Mouse (Mus musculus) CH12.LX (cell line): Measurements from ENCODE around the gene Fam163b. TPM values are rescaled to one million over a fixed set of nuclear protein-coding genes. Genes with fewer than 3 reads are reported as not detected.

Source experiments
- DNase-seq: peaks from one replicate; pipeline ENCODE4 v3.0.0-alpha.2; 2013; ENCODE audit errors: extremely low read depth
- H3K27ac ChIP-seq: 2 replicates; pipeline ENCODE4 v1.5.1; 2012; ENCODE audit warnings: low read depth, mild to moderate bottlenecking, control low read depth, moderate library complexity; ENCODE audit not compliant: insufficient read depth
- H3K27me3 ChIP-seq: replicated peaks from 2 replicates; pipeline ENCODE3; 2012; ENCODE audit warnings: inconsistent platforms
- H3K36me3 ChIP-seq, 2 experiments: replicated peaks in 1 of 2; 2 replicates each; pipeline versions ENCODE3 to v1.6.1; 2012; ENCODE audit warnings: inconsistent platforms in 1 of 2, low read length in 1 of 2, mild to moderate bottlenecking in 1 of 2, mixed read lengths in 1 of 2, moderate library complexity in 1 of 2; ENCODE audit not compliant: control insufficient read depth in 1 of 2, insufficient read depth in 1 of 2
- H3K4me1 ChIP-seq, 2 experiments: 2 replicates each; pipeline ENCODE4 v1.6.1; 2012; ENCODE audit warnings: inconsistent platforms in 1 of 2, moderate library complexity in 1 of 2; ENCODE audit not compliant: insufficient read depth in 2 of 2, control insufficient read depth in 1 of 2
- H3K4me2 ChIP-seq: 2 replicates; pipeline ENCODE4 v1.6.1; 2012; ENCODE audit warnings: low read depth, mild to moderate bottlenecking, control low read depth; ENCODE audit not compliant: poor library complexity, insufficient read depth, severe bottlenecking
- H3K4me3 ChIP-seq, 3 experiments: fragments of 150-350 bp in 1 of 3; sonication (generic) in 1 of 3; replicated peaks in 1 of 3; 2 replicates each; pipeline versions ENCODE3 to v1.5.1; 2011 to 2012; ENCODE audit warnings: low read depth in 2 of 3, low read length in 2 of 3, mild to moderate bottlenecking in 2 of 3, moderate library complexity in 2 of 3, control low read depth in 1 of 3, improper control_type of control experiment in 1 of 3, inconsistent platforms in 1 of 3, mixed read lengths in 1 of 3; ENCODE audit not compliant: poor library complexity in 1 of 3
- H3K79me2 ChIP-seq: replicated peaks from 2 replicates; pipeline ENCODE4 v1.6.1; 2012; ENCODE audit warnings: mild to moderate bottlenecking, moderate library complexity; ENCODE audit not compliant: control insufficient read depth, poor library complexity, insufficient read depth, severe bottlenecking; ENCODE audit errors: extremely low read depth
- H3K9ac ChIP-seq: 2 replicates; pipeline ENCODE4 v1.6.1; 2012; ENCODE audit warnings: low read depth, mild to moderate bottlenecking, control low read depth, moderate library complexity; ENCODE audit not compliant: insufficient read depth
- H3K9me3 ChIP-seq: replicated peaks from 2 replicates; pipeline ENCODE3; 2012; ENCODE audit warnings: low read length, inconsistent platforms, mixed read lengths
- CHD1 ChIP-seq: IDR thresholded peaks from 2 replicates; pipeline ENCODE4 v1.6.1; 2012; ENCODE audit warnings: low read depth, low read length, improper control_type of control experiment, inconsistent platforms
- CHD2 ChIP-seq: IDR thresholded peaks from 2 replicates; pipeline ENCODE4 v1.6.1; 2011; ENCODE audit warnings: low read length, improper control_type of control experiment
- CTCF ChIP-seq, 2 experiments: IDR thresholded peaks in 1 of 2; conservative IDR thresholded peaks in 1 of 2; 2 replicates each; pipeline ENCODE4 v1.5.1; 2011 to 2012; ENCODE audit warnings: low read depth in 2 of 2, low read length in 2 of 2, improper control_type of control experiment in 1 of 2, inconsistent platforms in 1 of 2, mild to moderate bottlenecking in 1 of 2, moderate library complexity in 1 of 2
- E2F4 ChIP-seq: IDR thresholded peaks from 2 replicates; pipeline ENCODE4 v1.6.1; 2011; ENCODE audit warnings: low read depth, low read length, improper control_type of control experiment; ENCODE audit not compliant: insufficient replicate concordance
- ELF1 ChIP-seq: IDR thresholded peaks from 2 replicates; pipeline ENCODE4 v1.6.1; 2014; ENCODE audit warnings: low read depth, mild to moderate bottlenecking, inconsistent platforms, low read length, improper control_type of control experiment
- GABPA ChIP-seq: IDR thresholded peaks from 2 replicates; pipeline ENCODE4 v1.6.1; 2012; ENCODE audit warnings: low read depth, low read length, improper control_type of control experiment, inconsistent platforms; ENCODE audit not compliant: insufficient replicate concordance
- HCFC1 ChIP-seq: IDR thresholded peaks from 2 replicates; pipeline ENCODE4 v1.6.1; 2012; ENCODE audit warnings: low read depth, mild to moderate bottlenecking, inconsistent platforms, low read length, improper control_type of control experiment
- JUN ChIP-seq: IDR thresholded peaks from 2 replicates; pipeline ENCODE4 v1.6.1; 2011; ENCODE audit warnings: low read depth, mild to moderate bottlenecking, low read length, improper control_type of control experiment, moderate library complexity; ENCODE audit not compliant: insufficient read depth
- JUND ChIP-seq: conservative IDR thresholded peaks from 2 replicates; pipeline ENCODE4 v1.6.1; 2011; ENCODE audit warnings: low read depth, low read length, improper control_type of control experiment
- KAT2A ChIP-seq: IDR thresholded peaks from 2 replicates; pipeline ENCODE4 v1.6.1; 2012; ENCODE audit warnings: low read length, improper control_type of control experiment, inconsistent platforms; ENCODE audit not compliant: insufficient replicate concordance
- MEF2A ChIP-seq: IDR thresholded peaks from 2 replicates; pipeline ENCODE4 v1.6.1; 2014; ENCODE audit warnings: low read depth, mild to moderate bottlenecking, inconsistent platforms, low read length, improper control_type of control experiment, borderline replicate concordance
- NELFE ChIP-seq: IDR thresholded peaks from 2 replicates; pipeline ENCODE4 v1.6.1; 2011; ENCODE audit warnings: low read depth, low read length, improper control_type of control experiment
- NRF1 ChIP-seq: IDR thresholded peaks from 2 replicates; pipeline ENCODE4 v1.6.1; 2014; ENCODE audit warnings: low read depth, mild to moderate bottlenecking, inconsistent platforms, low read length, improper control_type of control experiment, moderate library complexity
- POLR2A ChIP-seq: IDR thresholded peaks from 2 replicates; pipeline ENCODE4 v1.6.1; 2011; ENCODE audit warnings: low read depth, mild to moderate bottlenecking, improper control_type of control experiment, low read length
- RAD21 ChIP-seq: IDR thresholded peaks from 2 replicates; pipeline ENCODE4 v1.6.1; 2011; ENCODE audit warnings: low read depth, mild to moderate bottlenecking, low read length, improper control_type of control experiment, moderate library complexity
- SIN3A ChIP-seq: IDR thresholded peaks from 2 replicates; pipeline ENCODE4 v1.6.1; 2012; ENCODE audit warnings: low read length, improper control_type of control experiment, inconsistent platforms
- SMC3 ChIP-seq: IDR thresholded peaks from 2 replicates; pipeline ENCODE4 v1.6.1; 2011; ENCODE audit warnings: low read depth, low read length, improper control_type of control experiment
- UBTF ChIP-seq: IDR thresholded peaks from 2 replicates; pipeline ENCODE4 v1.6.1; 2012; ENCODE audit warnings: low read depth, mild to moderate bottlenecking, inconsistent platforms, low read length, improper control_type of control experiment, moderate library complexity
- USF2 ChIP-seq: conservative IDR thresholded peaks from 2 replicates; pipeline ENCODE4 v1.6.1; 2011; ENCODE audit warnings: low read depth, low read length, improper control_type of control experiment
- ZC3H11A ChIP-seq: IDR thresholded peaks from 2 replicates; pipeline ENCODE4 v1.6.1; 2012; ENCODE audit warnings: low read depth, mild to moderate bottlenecking, inconsistent platforms, low read length, improper control_type of control experiment
- ZMIZ1 ChIP-seq: IDR thresholded peaks from 2 replicates; pipeline ENCODE4 v1.6.1; 2012; ENCODE audit warnings: low read depth, mild to moderate bottlenecking, inconsistent platforms, low read length, improper control_type of control experiment
- ZNF384 ChIP-seq: IDR thresholded peaks from 2 replicates; pipeline ENCODE4 v1.6.1; 2012; ENCODE audit warnings: low read depth, low read length, improper control_type of control experiment, inconsistent platforms
- dilution Hi-C: fragments of 300-500 bp; cut with MboI; formaldehyde crosslinking; loops from 2 replicates; pipeline ENCODE4 v1.14.3; 2020; ENCODE audit warnings: low sequenced_read_pairs; ENCODE audit not compliant: extremely low pct_unique_long_range_greater_than_20kb, extremely low pct_ligation_motif_present
- in situ Hi-C: fragments of 300-500 bp; cut with MboI; formaldehyde crosslinking; loops from 3 replicates; pipeline ENCODE4 v1.14.3; 2019; ENCODE audit warnings: low sequenced_read_pairs, low pct_ligation_motif_present, low pct_unique_long_range_greater_than_20kb, mixed read lengths
- polyA plus RNA-seq: library from polyadenylated mRNA; unstranded; fragments of >175 nt; gene quantifications from 2 replicates; pipeline ENCODE4 v1.2.1, GENCODE M21; 2012; ENCODE audit warnings: low read depth; ENCODE audit not compliant: insufficient read length
- total RNA-seq, 2 experiments: library from RNA; depleted of rRNA; stranded (reverse); fragments of 300-350 nt in 1 of 2; fragments of >200 nt in 1 of 2; gene quantifications; 2 replicates each; pipeline ENCODE4 v1.2.3; 2012 to 2014

Gene Fam163b
- total and polyA plus RNA-seq, 3 experiments, result not detected

- no peak overlapping the region for H3K4me2 ChIP-seq
- in situ Hi-C loops, result loop anchor here (5.0 to 25.0 kb wide), 2 partner anchors 35 to 350 kb away; partner anchors contain the start of genes Brd3os and Vav2
- H3K27ac ChIP-seq, result no peak overlapping the region
- H3K9me3 ChIP-seq, result no peaks in the 10 kb centered on the region
- H3K36me3 ChIP-seq, result no peaks in the 10 kb centered on the region
- dilution Hi-C loops, result no loop called here
- no peak overlapping the region for H3K4me3 ChIP-seq
- H3K4me1 ChIP-seq, result peaks cover 2 to 11% of the 10 kb centered on the region in 2 experiments; a peak in 2 of 4 replicates
- no peak for DNase-seq
- TF ChIP-seq SMC3, result no peak
- no peak overlapping the region for H3K9ac ChIP-seq
- H3K79me2 ChIP-seq, result no peaks in the 10 kb centered on the region
- H3K27me3 ChIP-seq, result peaks cover 9% of the 10 kb centered on the region
These were observed 54.7 kb downstream of the Fam163b start for GRCm38 (mm10) chr2:27087581-27087980.

GRCm38 (mm10) chr2:27086483-27087010, 55.7 kb downstream of the Fam163b start:
- H3K4me2 ChIP-seq, result no peak overlapping the region
- peak; percentile 10 for DNase-seq
- H3K4me3 ChIP-seq, result no peak overlapping the region
- TF ChIP-seq CTCF (conservative IDR thresholded peaks at IDR 0.05 in 1 of 2, IDR thresholded peaks at IDR 0.05 in 1 of 2; ENCODE audit: low read depth in 2 of 2, low read length in 2 of 2) (peak in 1 of 2 experiments; percentile 52; a peak in 2 of 4 replicates), UBTF (no peak), USF2 (no peak), NRF1 (no peak), RAD21 (peak; percentile 18), SMC3 (peak; percentile 41)
- no peaks in the 10 kb centered on the region for H3K36me3 ChIP-seq
- H3K79me2 ChIP-seq, result no peaks in the 10 kb centered on the region
- H3K27me3 ChIP-seq, result peaks cover 9% of the 10 kb centered on the region
- peaks cover 2 to 15% of the 10 kb centered on the region in 2 experiments; a peak in 2 of 4 replicates for H3K4me1 ChIP-seq
- H3K9me3 ChIP-seq, result no peaks in the 10 kb centered on the region
- dilution Hi-C loops (no loop called here), in situ Hi-C loops (loop anchor here (5.0 to 25.0 kb wide), 2 partner anchors 36 to 351 kb away; partner anchors contain the start of genes Brd3os and Vav2)
- no peak overlapping the region for H3K9ac ChIP-seq
- H3K27ac ChIP-seq, result no peak overlapping the region

- H3K27ac ChIP-seq, result no peak overlapping the region
- no peaks in the 10 kb centered on the region for H3K79me2 ChIP-seq
- H3K9me3 ChIP-seq, result no peaks in the 10 kb centered on the region
- peaks cover 2 to 15% of the 10 kb centered on the region in 2 experiments; a peak in 2 of 4 replicates for H3K4me1 ChIP-seq
- H3K4me2 ChIP-seq, result no peak overlapping the region
- no peaks in the 10 kb centered on the region for H3K36me3 ChIP-seq
- DNase-seq, result no peak
- dilution Hi-C loops (no loop called here), in situ Hi-C loops (loop anchor here (5.0 to 25.0 kb wide), 2 partner anchors 36 to 352 kb away; partner anchors contain the start of genes Brd3os and Vav2)
- TF ChIP-seq CHD2, result no peak
- TF ChIP-seq JUND, result no peak
- no peak for TF ChIP-seq POLR2A
- no peak for TF ChIP-seq ZMIZ1
- TF ChIP-seq E2F4, result no peak
- no peak for TF ChIP-seq UBTF
- no peak for TF ChIP-seq GABPA
- TF ChIP-seq HCFC1, result no peak
- TF ChIP-seq SMC3, result no peak
- TF ChIP-seq ZC3H11A, result no peak
- no peak for TF ChIP-seq MEF2A
- TF ChIP-seq NELFE, result no peak
- TF ChIP-seq SIN3A, result no peak
- TF ChIP-seq ELF1, result no peak
- no peak for TF ChIP-seq KAT2A
- TF ChIP-seq CHD1, result no peak
- TF ChIP-seq ZNF384, result no peak
- TF ChIP-seq JUN, result no peak
- peaks cover 9% of the 10 kb centered on the region for H3K27me3 ChIP-seq
- H3K9ac ChIP-seq, result no peak overlapping the region
- no peak overlapping the region for H3K4me3 ChIP-seq
These were observed 56.5 kb downstream of the Fam163b start for GRCm38 (mm10) chr2:27085801-27086200.
